Comparison of ENCODE assay signal across 24 mouse cellular contexts in the genomic region with DNA sequence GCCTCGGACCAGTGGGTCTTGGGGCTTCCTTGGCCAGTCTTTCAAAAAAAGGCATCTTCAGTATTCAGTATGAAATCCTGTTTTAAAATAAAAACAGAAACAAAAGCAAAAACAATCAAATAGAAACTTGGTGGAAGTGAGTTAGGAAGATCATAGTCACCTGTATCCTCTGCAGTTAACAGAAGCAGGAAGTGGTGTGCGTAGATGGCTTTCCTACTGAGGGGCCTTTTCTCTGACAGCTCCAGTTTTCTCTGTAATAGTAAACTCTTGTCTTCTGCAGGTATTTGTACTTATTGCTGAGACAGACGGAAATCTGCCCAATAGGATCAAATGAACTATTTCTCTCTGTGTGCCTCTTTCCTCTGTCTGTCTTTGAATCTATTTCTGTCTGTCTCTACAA.
DNase-seq lines count a peak whose midpoint lies in the region; ATAC-seq and TF ChIP-seq lines count a peak whose summit lies in the region.
"Had no signal": no experiment of that assay in that cellular context is flagged by ENCODE, and none has a peak within 500 bp of the region (broad histone marks: within the 10 kb centered on the region; RNA-seq: fewer than 3 reads in every experiment).

No protein-coding gene starts in this region.

- H3K27ac ChIP-seq in kidney, adult 2 months (ENCODE audit: insufficient read depth, low read depth, low read length), result no peak overlapping the region
- H3K27ac ChIP-seq: embryonic facial prominence, embryonic 10.5 days; embryonic facial prominence, embryonic 13.5 days; forebrain, embryonic 12.5 days; forebrain, embryonic 15.5 days; heart, embryonic 15.5 days; hindbrain, embryonic 15.5 days; intestine, embryonic 15.5 days had no signal

- TF ChIP-seq POLR2A in kidney, adult 2 months (IDR thresholded peaks at IDR 0.05; ENCODE audit: low read depth, low read length), result no peak

- peak; percentile 25 to 53; a peak in 2 of 4 replicates for ATAC-seq in hematopoietic stem cell, adult 5-6 weeks (replicated peaks in 1 of 2; ENCODE audit: insufficient read depth in 1 of 2, low FRiP score in 2 of 2, low TSS enrichment in 1 of 2, low read depth in 1 of 2, poor library complexity in 2 of 2, severe bottlenecking in 2 of 2)
- ATAC-seq: forebrain, embryonic 15.5 days; intestine, embryonic 15.5 days had no signal

- no peak for TF ChIP-seq CTCF in kidney, adult 2 months (conservative IDR thresholded peaks at IDR 0.05; ENCODE audit: insufficient read depth, insufficient read length, low read depth, low read length)

- H3K36me3 ChIP-seq in kidney, adult 2 months (ENCODE audit: control insufficient read depth, insufficient read depth, low read length), result no peaks in the 10 kb centered on the region
- H3K36me3 ChIP-seq: embryonic facial prominence, embryonic 10.5 days; embryonic facial prominence, embryonic 13.5 days; forebrain, embryonic 12.5 days; forebrain, embryonic 15.5 days; hindbrain, embryonic 15.5 days; intestine, embryonic 15.5 days had no signal

- no peaks in the 10 kb centered on the region for H3K4me1 ChIP-seq in kidney, adult 2 months (ENCODE audit: control insufficient read depth, insufficient read depth, low read length)
- H3K4me1 ChIP-seq: embryonic facial prominence, embryonic 10.5 days; embryonic facial prominence, embryonic 13.5 days; forebrain, embryonic 12.5 days; forebrain, embryonic 15.5 days; hindbrain, embryonic 15.5 days; intestine, embryonic 15.5 days had no signal

- 80% methylated on average over 3 of the region's 3 CpGs for WGBS in kidney, adult 2 months

- peak; percentile 18 for DNase-seq in CD4-positive helper T cell, adult 2 months (ENCODE audit: low read depth, low spot score)
- DNase-seq in CD4-positive, CD25-positive, alpha-beta regulatory T cell, adult 2 months (ENCODE audit: low read depth, low spot score), result peak; percentile 6
- DNase-seq in adrenal gland, postnatal 10 days, result no peak
- no peak for DNase-seq in urinary bladder, postnatal 25 days (ENCODE audit: low spot score)
- no peak for DNase-seq in kidney, adult 2 months
- DNase-seq: adrenal gland, postnatal 14 days; cerebellum, adult 11 months; cerebellum, adult 2 months; cerebellum, adult 9-11 months; cerebellum, postnatal 25 days; embryo, embryonic 11 days; gastrocnemius, postnatal 25 days; heart, adult 18-20 months; heart, postnatal 36 days had no signal

- no peak overlapping the region for H3K4me3 ChIP-seq in kidney, adult 2 months (ENCODE audit: insufficient read depth, low read depth, low read length)
- H3K4me3 ChIP-seq: embryonic facial prominence, embryonic 10.5 days; embryonic facial prominence, embryonic 13.5 days; erythroblast, embryonic 14.5 days; forebrain, embryonic 12.5 days; forebrain, embryonic 15.5 days; heart, embryonic 12.5 days; heart, embryonic 15.5 days; hindbrain, embryonic 15.5 days; intestine, embryonic 15.5 days had no signal

- H3K27me3 ChIP-seq in kidney, adult 2 months (replicated peaks; ENCODE audit: control insufficient read depth, insufficient read depth, low read length), result no peaks in the 10 kb centered on the region
- H3K27me3 ChIP-seq: embryonic facial prominence, embryonic 13.5 days; forebrain, embryonic 12.5 days; forebrain, embryonic 15.5 days; heart, embryonic 12.5 days; heart, embryonic 15.5 days; hindbrain, embryonic 15.5 days; intestine, embryonic 15.5 days had no signal

Comparison
In these comparisons a context has a peak if more than half of its experiments do, and no peak if none do; other contexts are left out.
1. DNase-seq: peak in CD4-positive helper T cell, adult 2 months (single experiment) and CD4-positive, CD25-positive, alpha-beta regulatory T cell, adult 2 months (single experiment); none in adrenal gland, postnatal 10 days (single experiment), urinary bladder, postnatal 25 days (single experiment) and kidney, adult 2 months (single experiment).